Mouse (Mus musculus) layer of hippocampus, adult 9-10 months (tissue): ENCODE data around the gene Tomm20.
"Not testable (repeated sequence)": the region's sequence is repeated elsewhere in the genome, so short reads cannot be mapped to it uniquely, and the experiment has no call there.

Source experiments
- DNase-seq: peaks from one replicate; pipeline ENCODE4 v3.0.0; 2022; ENCODE audit warnings: low spot score

Gene Tomm20

GRCm38 (mm10) chr8:126945730-126946163, at the start of gene Tomm20:
Tomm20 (minus strand) TSS chr8:126945844.
- peak; percentile 88 for DNase-seq

- DNase-seq: no peak
These were observed 48.9 kb upstream of the Tomm20 start for GRCm38 (mm10) chr8:126994506-126994905.

GRCm38 (mm10) chr8:126989363-126990153, 43.9 kb upstream of the Tomm20 start:
- no peak for DNase-seq

GRCm38 (mm10) chr8:126988346-126989006, 42.8 kb upstream of the Tomm20 start:
- no peak for DNase-seq

GRCm38 (mm10) chr8:126986495-126986894, 40.9 kb upstream of the Tomm20 start:
- DNase-seq: peak; percentile 87

GRCm38 (mm10) chr8:126980046-126980445, 34.4 kb upstream of the Tomm20 start:
- DNase-seq: no peak

GRCm38 (mm10) chr8:126979091-126979920, 33.7 kb upstream of the Tomm20 start:
- DNase-seq: no peak

- DNase-seq: not testable (repeated sequence)
These were observed 32.9 kb upstream of the Tomm20 start for GRCm38 (mm10) chr8:126978535-126978934.

GRCm38 (mm10) chr8:126978028-126978427, 32.4 kb upstream of the Tomm20 start:
- DNase-seq: no peak

GRCm38 (mm10) chr8:126976608-126977348, 31.1 kb upstream of the Tomm20 start:
- DNase-seq: no peak

GRCm38 (mm10) chr8:126975706-126976105, 30.1 kb upstream of the Tomm20 start:
- DNase-seq: peak; percentile 44

- DNase-seq: no peak
These were observed 28.9 kb upstream of the Tomm20 start for GRCm38 (mm10) chr8:126974511-126974910.

- DNase-seq: no peak
These were observed 28.1 kb upstream of the Tomm20 start for GRCm38 (mm10) chr8:126973686-126974265.

- no peak for DNase-seq
These were observed 27.0 kb upstream of the Tomm20 start for GRCm38 (mm10) chr8:126972649-126973048.

- no peak for DNase-seq
These were observed 26.5 kb upstream of the Tomm20 start for GRCm38 (mm10) chr8:126972102-126972501.

- no peak for DNase-seq
These were observed 25.6 kb upstream of the Tomm20 start for GRCm38 (mm10) chr8:126971314-126971664.

- peak; percentile 85 for DNase-seq
These were observed 25.1 kb upstream of the Tomm20 start, which contains the start of gene Rbm34 for GRCm38 (mm10) chr8:126970579-126971313. Rbm34 (minus strand) TSS chr8:126971071.

- no peak for DNase-seq
These were observed 23.9 kb upstream of the Tomm20 start for GRCm38 (mm10) chr8:126969546-126969945.

GRCm38 (mm10) chr8:126968107-126968506, 22.5 kb upstream of the Tomm20 start:
- no peak for DNase-seq

- no peak for DNase-seq
These were observed 19.6 kb upstream of the Tomm20 start for GRCm38 (mm10) chr8:126965246-126965645.

GRCm38 (mm10) chr8:126962871-126963270, 17.2 kb upstream of the Tomm20 start:
- no peak for DNase-seq
